8 mouse cellular contexts compared by ENCODE assay signal in the genomic region with DNA sequence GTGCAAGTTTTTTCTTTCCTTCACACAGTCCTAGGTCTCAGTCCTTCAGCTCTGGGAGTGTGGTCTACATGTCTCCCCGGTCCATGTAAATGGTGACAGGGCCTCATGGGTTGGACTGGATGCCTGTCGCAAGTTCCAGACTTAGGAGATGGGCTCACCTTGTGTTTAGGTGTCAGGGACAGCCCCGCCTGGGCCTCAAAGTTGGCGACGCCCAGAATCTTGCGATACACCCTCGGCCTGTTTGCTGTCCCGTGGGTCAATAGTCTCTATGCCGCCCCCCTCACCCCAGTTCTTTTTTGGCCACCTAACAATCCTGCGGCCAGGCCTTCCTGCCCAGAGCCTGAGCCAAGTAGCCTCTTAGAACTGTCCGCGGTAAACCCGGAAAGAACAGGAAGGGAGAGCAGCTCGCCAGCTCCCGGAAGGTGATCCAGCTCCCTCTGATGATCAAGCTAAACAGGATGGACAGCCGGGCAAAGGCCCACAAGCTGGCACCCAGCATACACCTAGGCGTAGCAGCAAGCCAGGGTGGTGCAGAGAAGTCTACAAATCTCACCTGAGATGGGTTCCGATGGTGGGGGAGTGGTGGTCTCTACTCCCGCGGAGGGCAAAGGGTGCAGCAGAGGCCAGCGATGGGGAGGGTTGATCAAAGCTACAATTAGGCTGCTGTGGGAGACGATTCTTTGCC. TPM values are rescaled to one million over a fixed set of nuclear protein-coding genes. Genes with fewer than 3 reads are reported as not detected.
DNase-seq lines count a peak whose midpoint lies in the region; ATAC-seq and TF ChIP-seq lines count a peak whose summit lies in the region.

No protein-coding gene starts in this region.

- no peak for TF ChIP-seq CTCF in thymus, adult 2 months (IDR thresholded peaks at IDR 0.05; ENCODE audit: borderline replicate concordance, control insufficient read depth, extremely low read depth, insufficient read depth, low read length, poor library complexity)
- no peak for TF ChIP-seq CTCF in intestine, postnatal 0 days (IDR thresholded peaks at IDR 0.05; ENCODE audit: low read depth)
- TF ChIP-seq CTCF in lung, adult 2 months (IDR thresholded peaks at IDR 0.05; ENCODE audit: insufficient read depth, low read length), result no peak
- TF ChIP-seq CTCF in small intestine, adult 2 months (IDR thresholded peaks at IDR 0.05; ENCODE audit: extremely low read depth, insufficient read length, insufficient replicate concordance, low read depth, low read length), result no peak

- peak overlapping the region; percentile 57 for H3K9ac ChIP-seq in intestine, postnatal 0 days (ENCODE audit: low read depth, low read length)

- no peak for TF ChIP-seq POLR2A in thymus, adult 2 months (IDR thresholded peaks at IDR 0.05; ENCODE audit: control insufficient read depth, extremely low read depth, insufficient read depth, low read length, poor library complexity)
- TF ChIP-seq POLR2A in lung, adult 2 months (IDR thresholded peaks at IDR 0.05; ENCODE audit: borderline replicate concordance, extremely low read depth, low read depth, low read length), result no peak
- no peak for TF ChIP-seq POLR2A in small intestine, adult 2 months (IDR thresholded peaks at IDR 0.05; ENCODE audit: low read depth, low read length)

- peak; percentile 71 for ATAC-seq in intestine, postnatal 0 days

- peak overlapping the region; percentile 69 for H3K4me3 ChIP-seq in thymus, adult 2 months (ENCODE audit: control insufficient read depth, insufficient read depth, low read length)
- peak overlapping the region; percentile 87 for H3K4me3 ChIP-seq in erythroblast, embryonic 14.5 days (replicated peaks)
- H3K4me3 ChIP-seq in intestine, postnatal 0 days (ENCODE audit: low read depth, low read length), result peak overlapping the region; percentile 90
- H3K4me3 ChIP-seq in lung, adult 2 months (replicated peaks; ENCODE audit: extremely low read depth, low read depth, low read length), result peak overlapping the region; percentile 89
- peak overlapping the region; percentile 92 for H3K4me3 ChIP-seq in small intestine, adult 2 months (ENCODE audit: low read depth, low read length)

- H3K27ac ChIP-seq in thymus, adult 2 months (ENCODE audit: control insufficient read depth, insufficient read depth, low read length), result no peak overlapping the region
- peak overlapping the region; percentile 74 for H3K27ac ChIP-seq in intestine, postnatal 0 days (ENCODE audit: low read depth, low read length)
- peak overlapping the region; percentile 53 for H3K27ac ChIP-seq in small intestine, adult 2 months (ENCODE audit: insufficient read depth, low read depth, low read length)

- no peaks in the 10 kb centered on the region for H3K27me3 ChIP-seq in thymus, adult 2 months (ENCODE audit: control insufficient read depth, insufficient read depth, low read length)
- H3K27me3 ChIP-seq in erythroblast, embryonic 14.5 days (ENCODE audit: control insufficient read depth), result no peaks in the 10 kb centered on the region
- H3K27me3 ChIP-seq in intestine, postnatal 0 days (replicated peaks; ENCODE audit: control insufficient read depth, insufficient read depth, low read length), result no peaks in the 10 kb centered on the region
- no peaks in the 10 kb centered on the region for H3K27me3 ChIP-seq in small intestine, adult 2 months (ENCODE audit: control insufficient read depth, insufficient read depth, low read length)

- H3K9me3 ChIP-seq in erythroblast, embryonic 14.5 days (ENCODE audit: control insufficient read depth, low read length), result no peaks in the 10 kb centered on the region
- no peaks in the 10 kb centered on the region for H3K9me3 ChIP-seq in intestine, postnatal 0 days (ENCODE audit: control insufficient read depth)

- intact Hi-C loops in left cerebral cortex, postnatal 4 days (cut with DNase I), result no loop called here

- peak; percentile 19 for DNase-seq in thymus, adult 2 months
- no peak for DNase-seq in thymus, postnatal 25 days
- no peak for DNase-seq in lung, adult 2 months
- no peak for DNase-seq in left cerebral cortex, postnatal 4 days
- no peak for DNase-seq in layer of hippocampus, postnatal 10 days (ENCODE audit: low spot score in 2 of 2)

- 11% methylated on average over 22 of the region's 22 CpGs for WGBS in thymus, adult 2 months
- 5% methylated on average over 22 of the region's 22 CpGs for WGBS in intestine, postnatal 0 days
- 5% methylated on average over 22 of the region's 22 CpGs for WGBS in lung, adult 2 months
- 3% methylated on average over 22 of the region's 22 CpGs for WGBS in small intestine, adult 2 months

- peak overlapping the region; percentile 97 for H3K4me2 ChIP-seq in intestine, postnatal 0 days (replicated peaks; ENCODE audit: low read depth)

- H3K4me1 ChIP-seq in thymus, adult 2 months (replicated peaks; ENCODE audit: control insufficient read depth, insufficient read depth, low read length), result peaks cover 13% of the 10 kb centered on the region
- peaks cover 44% of the 10 kb centered on the region for H3K4me1 ChIP-seq in erythroblast, embryonic 14.5 days (ENCODE audit: control insufficient read depth)
- H3K4me1 ChIP-seq in intestine, postnatal 0 days (replicated peaks; ENCODE audit: control insufficient read depth, insufficient read depth, low read length), result no peaks in the 10 kb centered on the region
- peaks cover 3% of the 10 kb centered on the region; the same call in 1 of the 2 replicates for H3K4me1 ChIP-seq in lung, adult 2 months (ENCODE audit: control insufficient read depth, insufficient read depth, low read length)
- H3K4me1 ChIP-seq in small intestine, adult 2 months (ENCODE audit: control insufficient read depth, insufficient read depth, insufficient read length, low read length), result no peaks in the 10 kb centered on the region; the same call in 1 of the 2 replicates

- H3K36me3 ChIP-seq in thymus, adult 2 months (ENCODE audit: control insufficient read depth, insufficient read depth, low read length), result peaks cover 18% of the 10 kb centered on the region
- peaks cover 60% of the 10 kb centered on the region for H3K36me3 ChIP-seq in erythroblast, embryonic 14.5 days (ENCODE audit: control insufficient read depth)
- peaks cover 41% of the 10 kb centered on the region for H3K36me3 ChIP-seq in intestine, postnatal 0 days (ENCODE audit: control insufficient read depth, insufficient read depth)
- H3K36me3 ChIP-seq in small intestine, adult 2 months (ENCODE audit: control insufficient read depth, insufficient read depth, low read length), result peaks cover 29% of the 10 kb centered on the region

RNA-seq across cellular contexts. Expression of a gene that starts 0.5 kb away (rescaled TPM):
- 31.9 and 32.2 TPM in 2 replicates for polyA plus RNA-seq in thymus, adult 2 months (2012; rRNA removed)
- 0.17 and 0.55 TPM in 2 replicates for polyA plus RNA-seq in erythroblast, embryonic 14.5 days (2012)
- polyA plus RNA-seq in intestine, postnatal 0 days (2015; fragmentation: Nextera tagmentation; extraction: Ambion mirVana), result 17.4 and 19.2 TPM in 2 replicates
- polyA plus RNA-seq in lung, adult 2 months (2012; rRNA removed), result 30.3 and 33.3 TPM in 2 replicates
- polyA plus RNA-seq in small intestine, adult 2 months (2012; rRNA removed), result 65.7 and 69.1 TPM in 2 replicates
- 10 to 100 TPM; 26.6 to 27.5 TPM for total RNA-seq in left cerebral cortex, postnatal 4 days (2021)
- total RNA-seq in layer of hippocampus, postnatal 10 days (2021), result 10 to 100 TPM; 28.1 to 32.2 TPM

RNA-seq across cellular contexts. Expression of a gene that starts 0.6 kb away (rescaled TPM):
- polyA plus RNA-seq in thymus, adult 2 months (2012; rRNA removed), result 107 and 108 TPM in 2 replicates
- polyA plus RNA-seq in erythroblast, embryonic 14.5 days (2012), result 0.94 and 1.8 TPM in 2 replicates
- polyA plus RNA-seq in intestine, postnatal 0 days (2015; fragmentation: Nextera tagmentation; extraction: Ambion mirVana), result 19.9 and 20.9 TPM in 2 replicates
- polyA plus RNA-seq in lung, adult 2 months (2012; rRNA removed), result 26.7 and 27.3 TPM in 2 replicates
- 15.0 and 26.0 TPM in 2 replicates for polyA plus RNA-seq in small intestine, adult 2 months (2012; rRNA removed)
- total RNA-seq in left cerebral cortex, postnatal 4 days (2021), result 10 to 100 TPM; 44.1 to 54.7 TPM
- total RNA-seq in layer of hippocampus, postnatal 10 days (2021), result 10 to 100 TPM; 35.9 to 41.0 TPM

RNA-seq across cellular contexts. Expression of a gene that starts 5.6 kb away (rescaled TPM):
- 2.7 and 3.0 TPM in 2 replicates for polyA plus RNA-seq in thymus, adult 2 months (2012; rRNA removed)
- not detected in 2 replicates for polyA plus RNA-seq in erythroblast, embryonic 14.5 days (2012)
- polyA plus RNA-seq in intestine, postnatal 0 days (2015; fragmentation: Nextera tagmentation; extraction: Ambion mirVana), result 0.16 and 0.22 TPM in 2 replicates
- polyA plus RNA-seq in lung, adult 2 months (2012; rRNA removed), result 1.6 TPM in 2 replicates
- polyA plus RNA-seq in small intestine, adult 2 months (2012; rRNA removed), result 1.0 and 1.8 TPM in 2 replicates
- under 1 TPM; 0.28 to 0.32 TPM for total RNA-seq in left cerebral cortex, postnatal 4 days (2021)
- total RNA-seq in layer of hippocampus, postnatal 10 days (2021), result under 1 TPM; 0.27 to 0.30 TPM

RNA-seq across cellular contexts. Expression of a gene that starts 21.6 kb away (rescaled TPM):
- 152 and 184 TPM in 2 replicates for polyA plus RNA-seq in thymus, adult 2 months (2012; rRNA removed)
- 8.1 and 8.2 TPM in 2 replicates for polyA plus RNA-seq in erythroblast, embryonic 14.5 days (2012)
- polyA plus RNA-seq in intestine, postnatal 0 days (2015; fragmentation: Nextera tagmentation; extraction: Ambion mirVana), result 6.3 and 6.5 TPM in 2 replicates
- 128 and 159 TPM in 2 replicates for polyA plus RNA-seq in lung, adult 2 months (2012; rRNA removed)
- 111 and 153 TPM in 2 replicates for polyA plus RNA-seq in small intestine, adult 2 months (2012; rRNA removed)
- total RNA-seq in left cerebral cortex, postnatal 4 days (2021), result 10 to 100 TPM; 82.5 to 88.2 TPM
- total RNA-seq in layer of hippocampus, postnatal 10 days (2021), result 10 to 100 TPM; 69.5 to 82.8 TPM

RNA-seq across cellular contexts. Expression of a gene that starts 22.8 kb away (rescaled TPM):
- 83.2 and 91.1 TPM in 2 replicates for polyA plus RNA-seq in thymus, adult 2 months (2012; rRNA removed)
- polyA plus RNA-seq in erythroblast, embryonic 14.5 days (2012), result 2.1 and 3.5 TPM in 2 replicates
- polyA plus RNA-seq in intestine, postnatal 0 days (2015; fragmentation: Nextera tagmentation; extraction: Ambion mirVana), result 23.6 and 23.8 TPM in 2 replicates
- 82.2 and 88.0 TPM in 2 replicates for polyA plus RNA-seq in lung, adult 2 months (2012; rRNA removed)
- polyA plus RNA-seq in small intestine, adult 2 months (2012; rRNA removed), result 25.2 and 30.8 TPM in 2 replicates
- 10 to 100 TPM; 62.3 to 68.1 TPM for total RNA-seq in left cerebral cortex, postnatal 4 days (2021)
- 10 to 100 TPM; 68.1 to 77.0 TPM for total RNA-seq in layer of hippocampus, postnatal 10 days (2021)

Comparison
In these comparisons a context has a peak if more than half of its experiments do, and no peak if none do; other contexts are left out.
1. RNA of a gene that starts 0.5 kb away (polyA plus RNA-seq): 65.7 to 69.1 TPM in small intestine, adult 2 months, 30.3 to 33.3 TPM in lung, adult 2 months, 31.9 to 32.2 TPM in thymus, adult 2 months and 17.4 to 19.2 TPM in intestine, postnatal 0 days; 0.17 to 0.55 TPM in erythroblast, embryonic 14.5 days; every median in the first group is over 10 times any median in the second.
2. Peak in every context shown above with its lines, with median percentiles within 50 percentile points of each other: H3K4me3 ChIP-seq.